In genomic region chr12:73907673-73908150, GRCm38 (mm10) we compare ENCODE assay signal across 7 mouse cellular contexts. TPM values are rescaled to one million over a fixed set of nuclear protein-coding genes. Genes with fewer than 3 reads are reported as not detected.
DNase-seq lines count a peak whose midpoint lies in the region; ATAC-seq and TF ChIP-seq lines count a peak whose summit lies in the region.

No protein-coding gene starts in this region.

- H3K27ac ChIP-seq in embryonic facial prominence, embryonic 12.5 days: peak overlapping the region; percentile 99
- H3K27ac ChIP-seq in kidney, adult 2 months (ENCODE audit: insufficient read depth, low read depth, low read length): peak overlapping the region; percentile 98
- H3K27ac ChIP-seq in limb, embryonic 12.5 days: peak overlapping the region; percentile 99
- peak overlapping the region; percentile 99 for H3K27ac ChIP-seq in midbrain, embryonic 15.5 days
- peak overlapping the region; percentile 94 for H3K27ac ChIP-seq in spleen, adult 2 months (ENCODE audit: insufficient read depth, low read length)

- peak overlapping the region; percentile 95 for H3K4me3 ChIP-seq in embryonic facial prominence, embryonic 12.5 days
- H3K4me3 ChIP-seq in kidney, adult 2 months (ENCODE audit: insufficient read depth, low read depth, low read length): peak overlapping the region; percentile 89
- H3K4me3 ChIP-seq in limb, embryonic 12.5 days (replicated peaks): peak overlapping the region; percentile 96
- peak overlapping the region; percentile 90 for H3K4me3 ChIP-seq in midbrain, embryonic 15.5 days
- peak overlapping the region; percentile 90 for H3K4me3 ChIP-seq in spleen, adult 2 months (ENCODE audit: extremely low read depth, insufficient read depth, insufficient read length)

- peak overlapping the region; percentile 99 for H3K9ac ChIP-seq in embryonic facial prominence, embryonic 12.5 days
- peak overlapping the region; percentile 98 for H3K9ac ChIP-seq in limb, embryonic 12.5 days (replicated peaks)
- H3K9ac ChIP-seq in midbrain, embryonic 15.5 days: peak overlapping the region; percentile 98

- TF ChIP-seq POLR2A in kidney, adult 2 months (IDR thresholded peaks at IDR 0.05; ENCODE audit: low read depth, low read length): peak; percentile 95
- TF ChIP-seq POLR2A in spleen, adult 2 months (IDR thresholded peaks at IDR 0.05; ENCODE audit: low read depth, low read length): peak; percentile 97

- 0 out of 2 replicates have a peak, but pooled peaks cover 6% of the 10 kb centered on the region for H3K27me3 ChIP-seq in embryonic facial prominence, embryonic 12.5 days
- no peaks in the 10 kb centered on the region for H3K27me3 ChIP-seq in kidney, adult 2 months (replicated peaks; ENCODE audit: control insufficient read depth, insufficient read depth, low read length)
- H3K27me3 ChIP-seq in limb, embryonic 12.5 days: no peaks in the 10 kb centered on the region
- H3K27me3 ChIP-seq in midbrain, embryonic 15.5 days (replicated peaks): no peaks in the 10 kb centered on the region
- H3K27me3 ChIP-seq in spleen, adult 2 months (ENCODE audit: control insufficient read depth, insufficient read depth, low read length): no peaks in the 10 kb centered on the region

- DNase-seq in adrenal gland, postnatal 25 days: peak; percentile 97
- DNase-seq in heart, adult 18-20 months: peak; percentile 95 to 99
- DNase-seq in kidney, adult 2 months: peak; percentile 99
- DNase-seq in spleen, adult 2 months (ENCODE audit: low read depth in 1 of 2, low spot score in 2 of 2): peak; percentile 94 to 96

- no peaks in the 10 kb centered on the region for H3K9me3 ChIP-seq in embryonic facial prominence, embryonic 12.5 days
- no peaks in the 10 kb centered on the region for H3K9me3 ChIP-seq in limb, embryonic 12.5 days
- H3K9me3 ChIP-seq in midbrain, embryonic 15.5 days: no peaks in the 10 kb centered on the region

- H3K4me2 ChIP-seq in embryonic facial prominence, embryonic 12.5 days (replicated peaks): peak overlapping the region; percentile 50
- H3K4me2 ChIP-seq in limb, embryonic 12.5 days: peak overlapping the region; percentile 77
- peak overlapping the region; percentile 67 for H3K4me2 ChIP-seq in midbrain, embryonic 15.5 days

- ATAC-seq in embryonic facial prominence, embryonic 12.5 days (ENCODE audit: insufficient number of reproducible peaks, insufficient read depth, low FRiP score, low TSS enrichment): peak; percentile 99
- peak; percentile 100 for ATAC-seq in limb, embryonic 12.5 days (ENCODE audit: insufficient number of reproducible peaks, insufficient read depth, low FRiP score, low TSS enrichment, low read depth)
- ATAC-seq in midbrain, embryonic 15.5 days (replicated peaks): peak; percentile 99

- H3K36me3 ChIP-seq in embryonic facial prominence, embryonic 12.5 days: no peaks in the 10 kb centered on the region
- no peaks in the 10 kb centered on the region for H3K36me3 ChIP-seq in kidney, adult 2 months (ENCODE audit: control insufficient read depth, insufficient read depth, low read length)
- H3K36me3 ChIP-seq in limb, embryonic 12.5 days: no peaks in the 10 kb centered on the region
- no peaks in the 10 kb centered on the region for H3K36me3 ChIP-seq in midbrain, embryonic 15.5 days (replicated peaks)
- H3K36me3 ChIP-seq in spleen, adult 2 months (ENCODE audit: control insufficient read depth, insufficient read depth, low read length): no peaks in the 10 kb centered on the region

- WGBS in embryonic facial prominence, embryonic 12.5 days: under 1% methylated on average over 38 of the region's 51 CpGs
- WGBS in kidney, adult 2 months: under 1% methylated on average over 49 of the region's 51 CpGs
- under 1% methylated on average over 41 of the region's 51 CpGs for WGBS in limb, embryonic 12.5 days
- WGBS in midbrain, embryonic 15.5 days: under 1% methylated on average over 49 of the region's 51 CpGs
- under 1% methylated on average over 49 of the region's 51 CpGs for whole genome bisulfite sequencing in spleen, adult 2 months

- TF ChIP-seq CTCF in kidney, adult 2 months (conservative IDR thresholded peaks at IDR 0.05; ENCODE audit: insufficient read depth, insufficient read length, low read depth, low read length): peak; percentile 37; the same call in 1 of the 2 replicates
- TF ChIP-seq CTCF in spleen, adult 2 months (IDR thresholded peaks at IDR 0.05; ENCODE audit: extremely low read depth, insufficient read depth, insufficient read length, insufficient replicate concordance): peak; percentile 16; the same call in 1 of the 2 replicates

- H3K4me1 ChIP-seq in embryonic facial prominence, embryonic 12.5 days: peaks cover 10% of the 10 kb centered on the region; the same call in 1 of the 2 replicates
- peaks cover 13% of the 10 kb centered on the region for H3K4me1 ChIP-seq in kidney, adult 2 months (ENCODE audit: control insufficient read depth, insufficient read depth, low read length)
- H3K4me1 ChIP-seq in limb, embryonic 12.5 days (replicated peaks): peaks cover 22% of the 10 kb centered on the region
- peaks cover 22% of the 10 kb centered on the region for H3K4me1 ChIP-seq in midbrain, embryonic 15.5 days
- H3K4me1 ChIP-seq in spleen, adult 2 months (ENCODE audit: control insufficient read depth, insufficient read depth, insufficient read length): peaks cover 3% of the 10 kb centered on the region

RNA-seq across cellular contexts. Expression of gene Hif1a, which starts 6.5 kb away (rescaled TPM):
- 65.6 and 67.1 TPM in 2 replicates for total RNA-seq in adrenal gland, postnatal 25 days (2021)
- 119 and 121 TPM in 2 replicates for polyA plus RNA-seq in embryonic facial prominence, embryonic 12.5 days (2016; fragmentation: Nextera tagmentation; extraction: Ambion mirVana)
- total RNA-seq in heart, adult 18-20 months (2021): 10 to 100 TPM; 39.5 to 43.2 TPM
- polyA plus RNA-seq in kidney, adult 2 months (2012; rRNA removed): 18.6 and 20.6 TPM in 2 replicates
- 116 and 117 TPM in 2 replicates for polyA plus RNA-seq in limb, embryonic 12.5 days (2016; fragmentation: Nextera tagmentation; extraction: Ambion mirVana)
- 78.3 and 79.0 TPM in 2 replicates for polyA plus RNA-seq in midbrain, embryonic 15.5 days (2015; fragmentation: Nextera tagmentation; extraction: Ambion mirVana)
- polyA plus RNA-seq in spleen, adult 2 months (2012; rRNA removed): 12.8 and 24.8 TPM in 2 replicates

RNA-seq across cellular contexts. Expression of gene Gm49321, which starts 29.7 kb away (rescaled TPM):
- total RNA-seq in adrenal gland, postnatal 25 days (2021): 5.8 and 11.0 TPM in 2 replicates
- 11.9 and 16.6 TPM in 2 replicates for polyA plus RNA-seq in embryonic facial prominence, embryonic 12.5 days (2016; fragmentation: Nextera tagmentation; extraction: Ambion mirVana)
- total RNA-seq in heart, adult 18-20 months (2021): 1 to 10 TPM; 6.0 to 6.5 TPM
- not detected in 2 replicates for polyA plus RNA-seq in kidney, adult 2 months (2012; rRNA removed)
- 13.7 and 15.3 TPM in 2 replicates for polyA plus RNA-seq in limb, embryonic 12.5 days (2016; fragmentation: Nextera tagmentation; extraction: Ambion mirVana)
- polyA plus RNA-seq in midbrain, embryonic 15.5 days (2015; fragmentation: Nextera tagmentation; extraction: Ambion mirVana): 24.2 and 26.1 TPM in 2 replicates
- 0.48 TPM in 1 of 2 replicates, not detected in the other for polyA plus RNA-seq in spleen, adult 2 months (2012; rRNA removed)

RNA-seq across cellular contexts. Expression of gene Snapc1, which starts 56.6 kb away (rescaled TPM):
- 13.1 and 24.1 TPM in 2 replicates for total RNA-seq in adrenal gland, postnatal 25 days (2021)
- polyA plus RNA-seq in embryonic facial prominence, embryonic 12.5 days (2016; fragmentation: Nextera tagmentation; extraction: Ambion mirVana): 23.6 and 25.2 TPM in 2 replicates
- 10 to 100 TPM; 11.0 to 11.8 TPM for total RNA-seq in heart, adult 18-20 months (2021)
- polyA plus RNA-seq in kidney, adult 2 months (2012; rRNA removed): 8.2 and 9.2 TPM in 2 replicates
- 23.0 and 26.5 TPM in 2 replicates for polyA plus RNA-seq in limb, embryonic 12.5 days (2016; fragmentation: Nextera tagmentation; extraction: Ambion mirVana)
- 37.0 and 39.3 TPM in 2 replicates for polyA plus RNA-seq in midbrain, embryonic 15.5 days (2015; fragmentation: Nextera tagmentation; extraction: Ambion mirVana)
- polyA plus RNA-seq in spleen, adult 2 months (2012; rRNA removed): 7.7 and 8.2 TPM in 2 replicates

Comparison
In these comparisons a context has a peak if more than half of its experiments do, and no peak if none do; other contexts are left out.
1. Peak in every context shown above with its lines: DNase-seq, ATAC-seq, H3K4me3 ChIP-seq and H3K27ac ChIP-seq.